In genomic region chr12:69713628-69714027, GRCm38 (mm10) we compare ENCODE assay signal across 27 mouse cellular contexts. TPM values are rescaled to one million over a fixed set of nuclear protein-coding genes. Genes with fewer than 3 reads are reported as not detected.
DNase-seq lines count a peak whose midpoint lies in the region; ATAC-seq and TF ChIP-seq lines count a peak whose summit lies in the region.
"Had no signal": no experiment of that assay in that cellular context is flagged by ENCODE, and none has a peak within 500 bp of the region (broad histone marks: within the 10 kb centered on the region; RNA-seq: fewer than 3 reads in every experiment).

No protein-coding gene starts in this region.

- no peaks in the 10 kb centered on the region; the same call in 1 of the 2 replicates for H3K36me3 ChIP-seq in kidney, adult 2 months (ENCODE audit: control insufficient read depth, insufficient read depth, low read length)
- 0 out of 2 replicates have a peak, but pooled peaks cover 6% of the 10 kb centered on the region for H3K36me3 ChIP-seq in kidney, postnatal 0 days (ENCODE audit: insufficient read depth, low read length)
- peaks cover 0 to 2% of the 10 kb centered on the region in 2 experiments; a peak in 3 of 4 replicates for H3K36me3 ChIP-seq in MEL (ENCODE audit: control insufficient read depth in 1 of 2, insufficient read depth in 2 of 2, low read length in 2 of 2)
- H3K36me3 ChIP-seq in intestine, postnatal 0 days (ENCODE audit: control insufficient read depth, insufficient read depth) = peaks cover 13% of the 10 kb centered on the region; the same call in 1 of the 2 replicates

- H3K9me3 ChIP-seq in kidney, postnatal 0 days (replicated peaks; ENCODE audit: low read length) = no peaks in the 10 kb centered on the region
- no peaks in the 10 kb centered on the region for H3K9me3 ChIP-seq in MEL (replicated peaks; ENCODE audit: insufficient read depth, low read length)
- no peaks in the 10 kb centered on the region for H3K9me3 ChIP-seq in intestine, postnatal 0 days (ENCODE audit: control insufficient read depth)
- H3K9me3 ChIP-seq: embryonic facial prominence, embryonic 13.5 days; embryonic facial prominence, embryonic 15.5 days had no signal

- DNase-seq in kidney, adult 2 months = peak; percentile 72
- DNase-seq in kidney, adult 18-20 months = no peak
- peak; percentile 21 for DNase-seq in kidney, postnatal 0 days (ENCODE audit: low spot score)
- no peak for DNase-seq in kidney, adult 11 months
- DNase-seq in MEL (ENCODE audit: low read depth, low spot score) = no peak
- no peak for DNase-seq in heart, postnatal 4 days
- no peak for DNase-seq in heart, adult 8-10 months (ENCODE audit: low spot score)
- DNase-seq: adrenal gland, adult 2 months; adrenal gland, postnatal 10 days; adrenal gland, postnatal 25 days; cerebellum, adult 11 months; cerebellum, adult 18-20 months; cerebellum, adult 8-10 months; cerebellum, adult 9-11 months; cerebellum, postnatal 14 days; cerebellum, postnatal 36 days; embryo, embryonic 11 days had no signal

- no peak for ATAC-seq in kidney, postnatal 0 days (replicated peaks; ENCODE audit: low FRiP score, low read depth)
- peak; percentile 64 for ATAC-seq in intestine, postnatal 0 days
- ATAC-seq: activated CD4-positive, CD25-positive, alpha-beta regulatory T cell, adult 4 months; forebrain, embryonic 14.5 days; forebrain, embryonic 16.5 days; Patski had no signal

- H3K4me3 ChIP-seq in kidney, adult 2 months (ENCODE audit: insufficient read depth, low read depth, low read length) = no peak overlapping the region
- no peak overlapping the region for H3K4me3 ChIP-seq in kidney, postnatal 0 days (replicated peaks; ENCODE audit: low read depth, low read length)
- H3K4me3 ChIP-seq in MEL (ENCODE audit: control insufficient read depth in 1 of 2, insufficient read depth in 1 of 2, low read depth in 2 of 2, low read length in 2 of 2) = no peak overlapping the region
- no peak overlapping the region for H3K4me3 ChIP-seq in intestine, postnatal 0 days (ENCODE audit: low read depth, low read length)
- H3K4me3 ChIP-seq: embryonic facial prominence, embryonic 13.5 days; embryonic facial prominence, embryonic 15.5 days; erythroblast, embryonic 14.5 days; forebrain, embryonic 10.5 days; forebrain, embryonic 12.5 days had no signal

- no peaks in the 10 kb centered on the region for H3K4me1 ChIP-seq in kidney, adult 2 months (ENCODE audit: control insufficient read depth, insufficient read depth, low read length)
- H3K4me1 ChIP-seq in kidney, postnatal 0 days (replicated peaks; ENCODE audit: insufficient read depth, low read length) = no peaks in the 10 kb centered on the region
- no peaks in the 10 kb centered on the region for H3K4me1 ChIP-seq in MEL (ENCODE audit: control insufficient read depth in 1 of 2, insufficient read depth in 2 of 2, low read length in 2 of 2)
- no peaks in the 10 kb centered on the region for H3K4me1 ChIP-seq in intestine, postnatal 0 days (replicated peaks; ENCODE audit: control insufficient read depth, insufficient read depth, low read length)
- H3K4me1 ChIP-seq: embryonic facial prominence, embryonic 13.5 days; embryonic facial prominence, embryonic 15.5 days; forebrain, embryonic 10.5 days; forebrain, embryonic 12.5 days had no signal

- no peak for TF ChIP-seq CTCF in kidney, adult 2 months (conservative IDR thresholded peaks at IDR 0.05; ENCODE audit: insufficient read depth, insufficient read length, low read depth, low read length)
- TF ChIP-seq CTCF in kidney, postnatal 0 days (IDR thresholded peaks at IDR 0.05; ENCODE audit: low read depth) = no peak
- no peak for TF ChIP-seq CTCF in MEL (IDR thresholded peaks at IDR 0.05 in 2 of 3, conservative IDR thresholded peaks at IDR 0.05 in 1 of 3; ENCODE audit: control insufficient read depth in 1 of 3, insufficient read depth in 1 of 3, low read depth in 2 of 3, low read length in 3 of 3, poor library complexity in 1 of 3, severe bottlenecking in 1 of 3)
- TF ChIP-seq CTCF in intestine, postnatal 0 days (IDR thresholded peaks at IDR 0.05; ENCODE audit: low read depth) = no peak

- no peaks in the 10 kb centered on the region for H3K79me2 ChIP-seq in MEL (ENCODE audit: control insufficient read depth, insufficient read depth, low read length, poor library complexity)

- H3K9ac ChIP-seq in kidney, postnatal 0 days (ENCODE audit: low read depth, low read length) = no peak overlapping the region
- no peak overlapping the region for H3K9ac ChIP-seq in MEL (ENCODE audit: control insufficient read depth, low read depth, low read length, poor library complexity, severe bottlenecking)
- no peak overlapping the region for H3K9ac ChIP-seq in intestine, postnatal 0 days (ENCODE audit: low read depth, low read length)
- H3K9ac ChIP-seq: embryonic facial prominence, embryonic 13.5 days; embryonic facial prominence, embryonic 15.5 days; forebrain, embryonic 12.5 days had no signal

- no peaks in the 10 kb centered on the region for H3K27me3 ChIP-seq in kidney, adult 2 months (replicated peaks; ENCODE audit: control insufficient read depth, insufficient read depth, low read length)
- H3K27me3 ChIP-seq in kidney, postnatal 0 days (ENCODE audit: insufficient read depth, low read length) = no peaks in the 10 kb centered on the region
- no peaks in the 10 kb centered on the region for H3K27me3 ChIP-seq in MEL (ENCODE audit: control insufficient read depth in 1 of 2, insufficient read depth in 2 of 2, low read length in 2 of 2)
- no peaks in the 10 kb centered on the region for H3K27me3 ChIP-seq in intestine, postnatal 0 days (replicated peaks; ENCODE audit: control insufficient read depth, insufficient read depth, low read length)
- H3K27me3 ChIP-seq: embryonic facial prominence, embryonic 13.5 days; embryonic facial prominence, embryonic 15.5 days; forebrain, embryonic 12.5 days; Patski had no signal

- H3K27ac ChIP-seq in kidney, adult 2 months (ENCODE audit: insufficient read depth, low read depth, low read length) = no peak overlapping the region; the same call in 1 of the 2 replicates
- no peak overlapping the region for H3K27ac ChIP-seq in kidney, postnatal 0 days
- H3K27ac ChIP-seq in MEL (ENCODE audit: control insufficient read depth, low read depth, low read length) = no peak overlapping the region
- no peak overlapping the region for H3K27ac ChIP-seq in intestine, postnatal 0 days (ENCODE audit: low read depth, low read length)
- H3K27ac ChIP-seq: embryonic facial prominence, embryonic 13.5 days; embryonic facial prominence, embryonic 15.5 days; forebrain, embryonic 10.5 days; forebrain, embryonic 12.5 days had no signal

- no peak for TF ChIP-seq EP300 in MEL (IDR thresholded peaks at IDR 0.05; ENCODE audit: low read depth in 1 of 2, low read length in 2 of 2)

- no peak for TF ChIP-seq RAD21 in MEL (IDR thresholded peaks at IDR 0.05; ENCODE audit: low read depth, low read length)

- TF ChIP-seq POLR2A in kidney, adult 2 months (IDR thresholded peaks at IDR 0.05; ENCODE audit: low read depth, low read length) = no peak
- TF ChIP-seq POLR2A in MEL (IDR thresholded peaks at IDR 0.05; ENCODE audit: control insufficient read depth in 1 of 2, insufficient read depth in 1 of 2, low read depth in 1 of 2, low read length in 2 of 2, poor library complexity in 1 of 2) = no peak

- H3K4me2 ChIP-seq in kidney, postnatal 0 days (ENCODE audit: low read length) = no peak overlapping the region
- H3K4me2 ChIP-seq in intestine, postnatal 0 days (replicated peaks; ENCODE audit: low read depth) = no peak overlapping the region
- H3K4me2 ChIP-seq: embryonic facial prominence, embryonic 13.5 days; embryonic facial prominence, embryonic 15.5 days; forebrain, embryonic 12.5 days had no signal

TF ChIP-seq in MEL, 35 proteins besides CTCF, POLR2A, EP300 and RAD21:
- TF ChIP-seq ZNF384 (IDR thresholded peaks at IDR 0.05; ENCODE audit: low read depth, low read length) (0 out of 2 replicates have a peak, but pooled peaks have one; percentile 12), SIN3A (IDR thresholded peaks at IDR 0.05; ENCODE audit: low read length) (no peak)

RNA-seq across cellular contexts. Expression of gene L2hgdh, which starts 11.0 kb away (rescaled TPM):
- 27.2 and 35.5 TPM in 2 replicates for polyA plus RNA-seq in kidney, adult 2 months (2012; rRNA removed)
- polyA plus RNA-seq in kidney, postnatal 0 days (2015; fragmentation: Nextera tagmentation; extraction: Ambion mirVana) = 20.0 and 21.1 TPM in 2 replicates
- total RNA-seq in MEL (2012; rRNA removed) = 23.9 and 31.6 TPM in 2 replicates
- 10 to 100 TPM in 1 of 2 experiments, not detected in 1; 18.3 TPM for polyA plus RNA-seq in MEL (2012; ENCODE audit: insufficient read depth in 1 of 2, insufficient read length in 2 of 2, low read depth in 1 of 2, low replicate concordance in 2 of 2, missing spikeins in 1 of 2)
- polyA plus RNA-seq in intestine, postnatal 0 days (2015; fragmentation: Nextera tagmentation; extraction: Ambion mirVana) = 13.8 and 14.3 TPM in 2 replicates
- total RNA-seq in heart, postnatal 4 days (2021) = 10 to 100 TPM; 23.5 to 23.8 TPM
- total RNA-seq in heart, adult 8-10 months (2022) = 10 to 100 TPM; 42.7 to 56.7 (median 46.3) TPM

RNA-seq across cellular contexts. Expression of gene Atp5s, which starts 11.1 kb away (rescaled TPM):
- polyA plus RNA-seq in kidney, adult 2 months (2012; rRNA removed) = 18.6 and 20.2 TPM in 2 replicates
- 29.5 and 32.9 TPM in 2 replicates for polyA plus RNA-seq in kidney, postnatal 0 days (2015; fragmentation: Nextera tagmentation; extraction: Ambion mirVana)
- total RNA-seq in MEL (2012; rRNA removed) = 9.4 and 13.7 TPM in 2 replicates
- 10 to 100 TPM in 1 of 2 experiments, not detected in 1; 12.7 TPM for polyA plus RNA-seq in MEL (2012; ENCODE audit: insufficient read depth in 1 of 2, insufficient read length in 2 of 2, low read depth in 1 of 2, low replicate concordance in 2 of 2, missing spikeins in 1 of 2)
- 26.1 and 31.6 TPM in 2 replicates for polyA plus RNA-seq in intestine, postnatal 0 days (2015; fragmentation: Nextera tagmentation; extraction: Ambion mirVana)
- 10 to 100 TPM; 16.9 to 21.2 TPM for total RNA-seq in heart, postnatal 4 days (2021)
- 10 to 100 TPM; 28.1 to 38.2 (median 32.3) TPM for total RNA-seq in heart, adult 8-10 months (2022)

RNA-seq across cellular contexts. Expression of gene Sos2, which starts 32.0 kb away (rescaled TPM):
- polyA plus RNA-seq in kidney, adult 2 months (2012; rRNA removed) = 28.5 and 28.8 TPM in 2 replicates
- polyA plus RNA-seq in kidney, postnatal 0 days (2015; fragmentation: Nextera tagmentation; extraction: Ambion mirVana) = 7.1 and 8.4 TPM in 2 replicates
- total RNA-seq in MEL (2012; rRNA removed) = 9.8 and 10.8 TPM in 2 replicates
- 10 to 100 TPM in 1 of 2 experiments, not detected in 1; 17.8 TPM for polyA plus RNA-seq in MEL (2012; ENCODE audit: insufficient read depth in 1 of 2, insufficient read length in 2 of 2, low read depth in 1 of 2, low replicate concordance in 2 of 2, missing spikeins in 1 of 2)
- 9.4 and 10.1 TPM in 2 replicates for polyA plus RNA-seq in intestine, postnatal 0 days (2015; fragmentation: Nextera tagmentation; extraction: Ambion mirVana)
- 10 to 100 TPM; 28.2 to 30.3 TPM for total RNA-seq in heart, postnatal 4 days (2021)
- total RNA-seq in heart, adult 8-10 months (2022) = 10 to 100 TPM; 36.6 to 44.0 (median 41.1) TPM

Comparison
In these comparisons a context has a peak if more than half of its experiments do, and no peak if none do; other contexts are left out.
1. DNase-seq: peak in kidney, adult 2 months (single experiment) and kidney, postnatal 0 days (single experiment); none in kidney, adult 18-20 months (single experiment), kidney, adult 11 months (single experiment), MEL (single experiment), heart, postnatal 4 days (single experiment) and heart, adult 8-10 months (single experiment).